Mouse (Mus musculus) liver, embryonic 12.5 days (tissue): ENCODE results near the gene Spryd7. TPM values are rescaled to one million over a fixed set of nuclear protein-coding genes. Genes with fewer than 3 reads are reported as not detected.

Source experiments
- polyA plus RNA-seq: library from polyadenylated mRNA; unstranded; fragments of >200 nt; fragmentation: Nextera tagmentation; extraction: Ambion mirVana; gene quantifications from 2 replicates; pipeline ENCODE4 v1.2.1, GENCODE M21; 2016

Spryd7 gene
- polyA plus RNA-seq, 1 experiment from 2014 or later: 15.3 TPM

Other genes with a start within 250 kb of the Spryd7 start
- gene Arl11, start 247.1 kb downstream of the Spryd7 start, polyA plus RNA-seq: 1.1 TPM in 2 replicates
- gene Ebpl, start 196.4 kb downstream of the Spryd7 start, polyA plus RNA-seq: 3.9 and 4.3 TPM in 2 replicates
- 44.0 and 44.8 TPM in 2 replicates for gene Kpna3, start 117.0 kb downstream of the Spryd7 start, polyA plus RNA-seq
- gene Trim13, start 41.4 kb upstream of the Spryd7 start, polyA plus RNA-seq: 6.9 and 7.7 TPM in 2 replicates
- 0.41 and 0.42 TPM in 2 replicates for gene Kcnrg, start 50.6 kb upstream of the Spryd7 start, polyA plus RNA-seq